Mouse (Mus musculus) forebrain, embryonic 15.5 days (tissue): ENCODE measurements at regions not wholly inside any gene's neighbourhood (a gene's known extent, or its start where the extent isn't known, plus 50 kb on each side); places are given as distances from the start of the nearest gene placed in this dataset.

ENCODE experiments used
- ATAC-seq: fragments of 200-750 bp; cut with Nextera tagmentation; replicated peaks from 2 replicates; pipeline ENCODE4 v1.8.0; 2017; ENCODE audit warnings: mild to moderate bottlenecking, moderate TSS enrichment, moderate library complexity
- H3K27ac ChIP-seq: fragments of 300-500 bp; sonication (generic); replicated peaks from 2 replicates; pipeline ENCODE4 v1.5.1; 2015; ENCODE audit warnings: mild to moderate bottlenecking, inconsistent platforms
- H3K27me3 ChIP-seq: fragments of 300-500 bp; sonication (generic); 2 replicates; pipeline ENCODE4 v1.6.1; 2015; ENCODE audit warnings: inconsistent platforms
- H3K36me3 ChIP-seq: fragments of 300-500 bp; sonication (generic); 2 replicates; pipeline ENCODE4 v1.6.1; 2015; ENCODE audit warnings: mild to moderate bottlenecking, inconsistent platforms
- H3K4me1 ChIP-seq: fragments of 300-500 bp; sonication (generic); 2 replicates; pipeline ENCODE4 v1.6.1; 2015; ENCODE audit warnings: inconsistent platforms
- H3K4me2 ChIP-seq: fragments of 300-500 bp; sonication (generic); replicated peaks from 2 replicates; pipeline ENCODE4 v1.6.1; 2015; ENCODE audit warnings: mild to moderate bottlenecking, inconsistent platforms
- H3K4me3 ChIP-seq: fragments of 300-500 bp; sonication (generic); 2 replicates; pipeline ENCODE4 v1.5.1; 2015; ENCODE audit warnings: mild to moderate bottlenecking, inconsistent platforms
- H3K9ac ChIP-seq: fragments of 300-500 bp; sonication (generic); replicated peaks from 2 replicates; pipeline ENCODE4 v1.6.1; 2015; ENCODE audit warnings: mild to moderate bottlenecking, inconsistent platforms
- H3K9me3 ChIP-seq: fragments of 300-500 bp; sonication (generic); 2 replicates; pipeline ENCODE4 v1.6.1; 2016; ENCODE audit warnings: inconsistent platforms
- WGBS: fragments of 180-500 bp; shearing (Covaris S2); methylation state at CpG from one replicate; pipeline ENCODE4 v1.1.7; 2015; ENCODE audit warnings: mixed read lengths; 5-methylcytosine and 5-hydroxymethylcytosine counted together

GRCm38 (mm10) chr13:52009231-52009630, 162.8 kb downstream of the Gadd45g start:
- H3K27ac ChIP-seq: no peak overlapping the region
- no peaks in the 10 kb centered on the region for H3K36me3 ChIP-seq
- no peak overlapping the region for H3K4me2 ChIP-seq
- ATAC-seq: no peak
- 91% methylated on average over 4 of the region's 4 CpGs for WGBS
- peaks cover 5% of the 10 kb centered on the region; the same call in 1 of the 2 replicates for H3K4me1 ChIP-seq
- no peak overlapping the region for H3K9ac ChIP-seq
- H3K4me3 ChIP-seq: no peak overlapping the region
- no peaks in the 10 kb centered on the region for H3K27me3 ChIP-seq
- H3K9me3 ChIP-seq: no peaks in the 10 kb centered on the region

GRCm38 (mm10) chr13:52009766-52010165, 163.3 kb downstream of the Gadd45g start:
- Histone ChIP-seq H3K27ac (no peak overlapping the region), H3K27me3 (no peaks in the 10 kb centered on the region), H3K4me2 (no peak overlapping the region), H3K9me3 (no peaks in the 10 kb centered on the region), H3K9ac (no peak overlapping the region), H3K36me3 (no peaks in the 10 kb centered on the region), H3K4me1 (peaks cover 10% of the 10 kb centered on the region), H3K4me3 (no peak overlapping the region)
- 94% methylated on average over 6 of the region's 6 CpGs for WGBS
- no peak for ATAC-seq

- Histone ChIP-seq H3K27ac (no peak overlapping the region), H3K4me3 (no peak overlapping the region), H3K4me2 (no peak overlapping the region), H3K4me1 (peaks cover 22% of the 10 kb centered on the region), H3K9me3 (no peaks in the 10 kb centered on the region), H3K9ac (no peak overlapping the region), H3K36me3 (no peaks in the 10 kb centered on the region), H3K27me3 (no peaks in the 10 kb centered on the region)
- 71% methylated on average over 3 of the region's 3 CpGs for WGBS
- no peak for ATAC-seq
Measured at GRCm38 (mm10) chr13:52011001-52011400, 164.5 kb downstream of the Gadd45g start.

- WGBS: 54% methylated on average over 1 of the region's 1 CpGs
- Histone ChIP-seq H3K9me3 (no peaks in the 10 kb centered on the region), H3K4me1 (peaks cover 24% of the 10 kb centered on the region), H3K27ac (no peak overlapping the region), H3K36me3 (no peaks in the 10 kb centered on the region), H3K4me2 (no peak overlapping the region), H3K4me3 (no peak overlapping the region), H3K9ac (no peak overlapping the region), H3K27me3 (no peaks in the 10 kb centered on the region)
- no peak for ATAC-seq
Measured at GRCm38 (mm10) chr13:52013182-52013581, 166.7 kb downstream of the Gadd45g start.

GRCm38 (mm10) chr13:52013757-52014156, 167.3 kb downstream of the Gadd45g start:
- Histone ChIP-seq H3K4me3 (no peak overlapping the region), H3K36me3 (no peaks in the 10 kb centered on the region), H3K4me1 (peaks cover 24% of the 10 kb centered on the region), H3K4me2 (no peak overlapping the region), H3K9ac (no peak overlapping the region), H3K27ac (0 out of 2 replicates have a peak overlapping the region, but pooled peaks have one; percentile 3), H3K27me3 (no peaks in the 10 kb centered on the region), H3K9me3 (no peaks in the 10 kb centered on the region)
- no peak for ATAC-seq
- WGBS: 57% methylated on average over 2 of the region's 2 CpGs

GRCm38 (mm10) chr13:52014566-52014965, 168.1 kb downstream of the Gadd45g start:
- Histone ChIP-seq H3K36me3 (no peaks in the 10 kb centered on the region), H3K9me3 (no peaks in the 10 kb centered on the region), H3K4me3 (no peak overlapping the region), H3K9ac (no peak overlapping the region), H3K4me2 (no peak overlapping the region), H3K27ac (peak overlapping the region; percentile 66), H3K27me3 (no peaks in the 10 kb centered on the region), H3K4me1 (peaks cover 24% of the 10 kb centered on the region)
- WGBS: 51% methylated on average over 7 of the region's 7 CpGs
- peak; percentile 34; the same call in 1 of the 2 replicates for ATAC-seq

- Histone ChIP-seq H3K4me3 (no peak overlapping the region), H3K36me3 (no peaks in the 10 kb centered on the region), H3K4me1 (peaks cover 28% of the 10 kb centered on the region), H3K9ac (no peak overlapping the region), H3K27me3 (no peaks in the 10 kb centered on the region), H3K27ac (peak overlapping the region; percentile 66), H3K9me3 (no peaks in the 10 kb centered on the region), H3K4me2 (no peak overlapping the region)
- 4% methylated on average over 4 of the region's 4 CpGs for WGBS
- peak; percentile 55; the same call in 1 of the 2 replicates for ATAC-seq
Measured at GRCm38 (mm10) chr13:52015066-52015465, 168.6 kb downstream of the Gadd45g start.

- no peaks in the 10 kb centered on the region for H3K27me3 ChIP-seq
- H3K4me1 ChIP-seq: peaks cover 28% of the 10 kb centered on the region
- 14% methylated on average over 5 of the region's 5 CpGs for WGBS
- peak overlapping the region; percentile 66 for H3K27ac ChIP-seq
- H3K9ac ChIP-seq: no peak overlapping the region
- H3K4me2 ChIP-seq: no peak overlapping the region
- H3K36me3 ChIP-seq: no peaks in the 10 kb centered on the region
- ATAC-seq: peak; percentile 29; the same call in 1 of the 2 replicates
- no peaks in the 10 kb centered on the region for H3K9me3 ChIP-seq
- no peak overlapping the region for H3K4me3 ChIP-seq
Measured at GRCm38 (mm10) chr13:52015496-52015895, 169.0 kb downstream of the Gadd45g start.

- 73% methylated on average over 11 of the region's 11 CpGs for WGBS
- no peak overlapping the region for H3K4me2 ChIP-seq
- H3K27ac ChIP-seq: no peak overlapping the region
- H3K9ac ChIP-seq: no peak overlapping the region
- no peaks in the 10 kb centered on the region for H3K36me3 ChIP-seq
- H3K4me1 ChIP-seq: peaks cover 36% of the 10 kb centered on the region
- no peak overlapping the region for H3K4me3 ChIP-seq
- H3K9me3 ChIP-seq: no peaks in the 10 kb centered on the region
- H3K27me3 ChIP-seq: no peaks in the 10 kb centered on the region
- no peak for ATAC-seq
Measured at GRCm38 (mm10) chr13:52017598-52018190, 171.2 kb downstream of the Gadd45g start.

- no peak overlapping the region for H3K9ac ChIP-seq
- ATAC-seq: no peak
- H3K4me1 ChIP-seq: peaks cover 33% of the 10 kb centered on the region
- H3K27me3 ChIP-seq: no peaks in the 10 kb centered on the region
- no peak overlapping the region for H3K27ac ChIP-seq
- no peak overlapping the region for H3K4me3 ChIP-seq
- no peak overlapping the region for H3K4me2 ChIP-seq
- 69% methylated on average over 8 of the region's 8 CpGs for WGBS
- H3K9me3 ChIP-seq: no peaks in the 10 kb centered on the region
- no peaks in the 10 kb centered on the region for H3K36me3 ChIP-seq
Measured at GRCm38 (mm10) chr13:52019647-52020046, 173.2 kb downstream of the Gadd45g start.

- ATAC-seq: no peak
- H3K4me2 ChIP-seq: no peak overlapping the region
- H3K27me3 ChIP-seq: no peaks in the 10 kb centered on the region
- no peaks in the 10 kb centered on the region for H3K9me3 ChIP-seq
- peaks cover 25% of the 10 kb centered on the region for H3K4me1 ChIP-seq
- whole genome bisulfite sequencing: 20% methylated on average over 11 of the region's 11 CpGs
- H3K27ac ChIP-seq: no peak overlapping the region
- H3K36me3 ChIP-seq: no peaks in the 10 kb centered on the region
- H3K9ac ChIP-seq: no peak overlapping the region
- H3K4me3 ChIP-seq: no peak overlapping the region
Measured at GRCm38 (mm10) chr13:52021150-52021549, 174.7 kb downstream of the Gadd45g start.

GRCm38 (mm10) chr13:52021828-52022227, 175.3 kb downstream of the Gadd45g start:
- Histone ChIP-seq H3K4me3 (no peak overlapping the region), H3K36me3 (no peaks in the 10 kb centered on the region), H3K27me3 (no peaks in the 10 kb centered on the region), H3K9ac (no peak overlapping the region), H3K27ac (no peak overlapping the region), H3K9me3 (no peaks in the 10 kb centered on the region), H3K4me1 (peaks cover 25% of the 10 kb centered on the region), H3K4me2 (no peak overlapping the region)
- 46% methylated on average over 6 of the region's 6 CpGs for WGBS
- no peak for ATAC-seq

GRCm38 (mm10) chr13:52022529-52022928, 176.1 kb downstream of the Gadd45g start:
- no peaks in the 10 kb centered on the region for H3K9me3 ChIP-seq
- H3K36me3 ChIP-seq: no peaks in the 10 kb centered on the region
- H3K27me3 ChIP-seq: no peaks in the 10 kb centered on the region
- peaks cover 25% of the 10 kb centered on the region for H3K4me1 ChIP-seq
- 79% methylated on average over 4 of the region's 4 CpGs for WGBS
- no peak overlapping the region for H3K4me3 ChIP-seq
- H3K4me2 ChIP-seq: no peak overlapping the region
- H3K27ac ChIP-seq: no peak overlapping the region
- no peak for ATAC-seq
- H3K9ac ChIP-seq: no peak overlapping the region
